Mouse (Mus musculus) heart, adult 2 months (tissue): Measurements from ENCODE around the gene H1foo.

Source experiments
- CTCF ChIP-seq: fragments of 200-600 bp; IDR thresholded peaks from 2 replicates; pipeline ENCODE4 v1.8.1; 2022; ENCODE audit warnings: antibody characterized with exemption, mild to moderate bottlenecking, moderate library complexity
- EP300 ChIP-seq: fragments of 200-500 bp; IDR thresholded peaks from 2 replicates; pipeline ENCODE4 v1.6.1; 2011; ENCODE audit warnings: low read depth, low read length, control low read depth; ENCODE audit not compliant: insufficient read depth
- POLR2A ChIP-seq: fragments of 200-500 bp; IDR thresholded peaks from 2 replicates; pipeline ENCODE4 v1.6.1; 2011; ENCODE audit warnings: mild to moderate bottlenecking, low read depth, low read length, control low read depth; ENCODE audit not compliant: insufficient read depth

DNA sequence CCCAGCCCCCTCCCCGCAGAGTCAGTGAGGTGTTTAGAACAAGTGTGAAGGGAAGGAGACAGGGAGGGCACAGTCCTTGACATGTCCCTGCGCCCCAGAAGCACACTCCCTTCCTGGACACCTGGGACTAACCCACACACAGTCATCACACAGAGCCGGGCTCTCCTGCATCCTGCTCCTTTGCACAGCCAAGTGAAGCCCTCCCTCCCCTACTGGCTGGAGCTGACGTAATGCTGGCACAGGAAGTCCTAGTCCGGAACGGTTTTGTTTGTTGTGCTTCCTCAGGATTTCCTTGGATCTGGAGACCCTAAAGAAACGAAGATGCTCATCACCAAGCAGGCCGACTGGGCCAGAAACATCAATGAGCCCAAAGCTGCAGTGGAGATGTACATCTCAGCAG is 34.8 kb upstream of the H1foo start:
- peak; percentile 99 for TF ChIP-seq EP300
- TF ChIP-seq POLR2A, result peak; percentile 50
- TF ChIP-seq CTCF, result no peak
